Mouse (Mus musculus) bone marrow, adult 2 months (tissue): Measurements from ENCODE around the gene Fignl2. TPM values are rescaled to one million over a fixed set of nuclear protein-coding genes. Genes with fewer than 3 reads are reported as not detected.

Experiments
- H3K27ac ChIP-seq: fragments of 200-500 bp; 2 replicates; pipeline ENCODE4 v1.5.1; 2012; ENCODE audit warnings: low read depth, mild to moderate bottlenecking, control low read depth, inconsistent platforms, low read length; ENCODE audit not compliant: control insufficient read depth, poor library complexity, insufficient read depth
- H3K4me1 ChIP-seq: fragments of 200-500 bp; 2 replicates; pipeline ENCODE4 v1.6.1; 2011; ENCODE audit warnings: low read length; ENCODE audit not compliant: control insufficient read depth, insufficient read depth
- H3K4me3 ChIP-seq: fragments of 200-500 bp; replicated peaks from 2 replicates; pipeline ENCODE3; 2011; ENCODE audit warnings: mild to moderate bottlenecking, low read depth, low read length, control low read depth; ENCODE audit not compliant: control insufficient read depth
- CTCF ChIP-seq: fragments of 200-500 bp; IDR thresholded peaks from 2 replicates; pipeline ENCODE4 v1.5.1; 2011; ENCODE audit warnings: low read length, control low read depth; ENCODE audit not compliant: control insufficient read depth, insufficient read depth
- POLR2A ChIP-seq: fragments of 200-500 bp; IDR thresholded peaks from 2 replicates; pipeline ENCODE4 v1.6.1; 2011; ENCODE audit warnings: low read depth, mild to moderate bottlenecking, control low read depth, low read length, borderline replicate concordance; ENCODE audit not compliant: control insufficient read depth
- WGBS: fragments of 180-500 bp; shearing (Covaris S2); methylation state at CpG from one replicate; pipeline ENCODE4 v1.1.7; 2018; 5-methylcytosine and 5-hydroxymethylcytosine counted together
- polyA plus RNA-seq: library from polyadenylated mRNA; stranded (reverse); fragments of >200 nt; gene quantifications from 2 replicates; pipeline ENCODE4 v1.2.4, GENCODE M21; 2011; ENCODE audit warnings: low replicate concordance; ENCODE audit not compliant: missing spikeins, insufficient read depth, insufficient read length

The Fignl2 gene
- polyA plus RNA-seq, 1 experiment, result 1.9 TPM

- no peak overlapping the region for H3K4me3 ChIP-seq
- TF ChIP-seq POLR2A (no peak), CTCF (no peak)
- WGBS, result 41% methylated on average over 120 of the region's 120 CpGs
- no peaks in the 10 kb centered on the region for H3K4me1 ChIP-seq
- H3K27ac ChIP-seq, result no peak overlapping the region
Measured at GRCm38 (mm10) chr15:101052560-101053501, 25.5 kb downstream of the Fignl2 start.

- WGBS, result 57% methylated on average over 10 of the region's 10 CpGs
- Histone ChIP-seq H3K27ac (no peak overlapping the region), H3K4me1 (no peaks in the 10 kb centered on the region), H3K4me3 (no peak overlapping the region)
- TF ChIP-seq POLR2A (no peak), CTCF (no peak)
Measured at GRCm38 (mm10) chr15:101051869-101052268, 26.5 kb downstream of the Fignl2 start.

- no peak for TF ChIP-seq POLR2A
- no peak for TF ChIP-seq CTCF
- Histone ChIP-seq H3K4me3 (no peak overlapping the region), H3K4me1 (no peaks in the 10 kb centered on the region), H3K27ac (no peak overlapping the region)
- WGBS, result 65% methylated on average over 5 of the region's 5 CpGs
Measured at GRCm38 (mm10) chr15:101048338-101048896, 29.9 kb downstream of the Fignl2 start.

- WGBS, result 12% methylated on average over 23 of the region's 23 CpGs
- no peak within 1 kb of the TSS for H3K4me3 ChIP-seq
Measured at GRCm38 (mm10) chr15:101047194-101047555, 31.2 kb downstream of the Fignl2 start, which contains the start of gene Gm47841. TSS of gene Gm47841 (minus strand) at chr15:101047397.

GRCm38 (mm10) chr15:101046527-101047193, 31.7 kb downstream of the Fignl2 start:
- Histone ChIP-seq H3K27ac (no peak overlapping the region), H3K4me3 (no peak overlapping the region), H3K4me1 (no peaks in the 10 kb centered on the region)
- TF ChIP-seq CTCF, result no peak
- TF ChIP-seq POLR2A, result no peak
- WGBS, result 1% methylated on average over 77 of the region's 77 CpGs

More at GRCm38 (mm10) chr15:101047194-101047555, 31.2 kb downstream of the Fignl2 start, which contains the start of gene Gm47841:
- Histone ChIP-seq H3K27ac (no peak within 1 kb of the TSS), H3K4me1 (no peaks in the 10 kb centered on the region)
- TF ChIP-seq CTCF (no peak), POLR2A (no peak)

- no peaks in the 10 kb centered on the region for H3K4me1 ChIP-seq
- no peak for TF ChIP-seq CTCF
- TF ChIP-seq POLR2A, result no peak
- 5% methylated on average over 43 of the region's 43 CpGs for WGBS
- H3K4me3 ChIP-seq, result no peak overlapping the region
- no peak overlapping the region for H3K27ac ChIP-seq
Measured at GRCm38 (mm10) chr15:101046039-101046526, 32.3 kb downstream of the Fignl2 start.

GRCm38 (mm10) chr15:101044531-101044930, 33.8 kb downstream of the Fignl2 start:
- no peak overlapping the region for H3K4me3 ChIP-seq
- no peak for TF ChIP-seq POLR2A
- TF ChIP-seq CTCF, result no peak
- 55% methylated on average over 6 of the region's 6 CpGs for WGBS
- H3K27ac ChIP-seq, result no peak overlapping the region
- no peaks in the 10 kb centered on the region for H3K4me1 ChIP-seq

GRCm38 (mm10) chr15:101042613-101043012, 35.8 kb downstream of the Fignl2 start:
- TF ChIP-seq POLR2A, result no peak
- TF ChIP-seq CTCF, result peak; percentile 68; the same call in 1 of the 2 replicates
- no peak overlapping the region for H3K27ac ChIP-seq
- H3K4me3 ChIP-seq, result no peak overlapping the region
- 23% methylated on average over 6 of the region's 6 CpGs for WGBS
- no peaks in the 10 kb centered on the region for H3K4me1 ChIP-seq
